Mouse (Mus musculus) CH12.LX (cell line): ENCODE data around the gene Rab20. TPM values are rescaled to one million over a fixed set of nuclear protein-coding genes. Genes with fewer than 3 reads are reported as not detected.

Experiments used
- DNase-seq: peaks from one replicate; pipeline ENCODE4 v3.0.0-alpha.2; 2013; ENCODE audit errors: extremely low read depth
- H3K27ac ChIP-seq: 2 replicates; pipeline ENCODE4 v1.5.1; 2012; ENCODE audit warnings: low read depth, mild to moderate bottlenecking, control low read depth, moderate library complexity; ENCODE audit not compliant: insufficient read depth
- H3K27me3 ChIP-seq: replicated peaks from 2 replicates; pipeline ENCODE3; 2012; ENCODE audit warnings: inconsistent platforms
- H3K36me3 ChIP-seq, 2 experiments: replicated peaks in 1 of 2; 2 replicates each; pipeline versions ENCODE3 to v1.6.1; 2012; ENCODE audit warnings: inconsistent platforms in 1 of 2, low read length in 1 of 2, mild to moderate bottlenecking in 1 of 2, mixed read lengths in 1 of 2, moderate library complexity in 1 of 2; ENCODE audit not compliant: control insufficient read depth in 1 of 2, insufficient read depth in 1 of 2
- H3K4me1 ChIP-seq, 2 experiments: 2 replicates each; pipeline ENCODE4 v1.6.1; 2012; ENCODE audit warnings: inconsistent platforms in 1 of 2, moderate library complexity in 1 of 2; ENCODE audit not compliant: insufficient read depth in 2 of 2, control insufficient read depth in 1 of 2
- H3K4me2 ChIP-seq: 2 replicates; pipeline ENCODE4 v1.6.1; 2012; ENCODE audit warnings: low read depth, mild to moderate bottlenecking, control low read depth; ENCODE audit not compliant: poor library complexity, insufficient read depth, severe bottlenecking
- H3K4me3 ChIP-seq, 3 experiments: fragments of 150-350 bp in 1 of 3; sonication (generic) in 1 of 3; replicated peaks in 1 of 3; 2 replicates each; pipeline versions ENCODE3 to v1.5.1; 2011 to 2012; ENCODE audit warnings: low read depth in 2 of 3, low read length in 2 of 3, mild to moderate bottlenecking in 2 of 3, moderate library complexity in 2 of 3, control low read depth in 1 of 3, improper control_type of control experiment in 1 of 3, inconsistent platforms in 1 of 3, mixed read lengths in 1 of 3; ENCODE audit not compliant: poor library complexity in 1 of 3
- H3K79me2 ChIP-seq: replicated peaks from 2 replicates; pipeline ENCODE4 v1.6.1; 2012; ENCODE audit warnings: mild to moderate bottlenecking, moderate library complexity; ENCODE audit not compliant: control insufficient read depth, poor library complexity, insufficient read depth, severe bottlenecking; ENCODE audit errors: extremely low read depth
- H3K9ac ChIP-seq: 2 replicates; pipeline ENCODE4 v1.6.1; 2012; ENCODE audit warnings: low read depth, mild to moderate bottlenecking, control low read depth, moderate library complexity; ENCODE audit not compliant: insufficient read depth
- H3K9me3 ChIP-seq: replicated peaks from 2 replicates; pipeline ENCODE3; 2012; ENCODE audit warnings: low read length, inconsistent platforms, mixed read lengths
- BHLHE40 ChIP-seq: IDR thresholded peaks from 2 replicates; pipeline ENCODE4 v1.6.1; 2011; ENCODE audit warnings: mild to moderate bottlenecking, low read depth, low read length, improper control_type of control experiment
- CTCF ChIP-seq, 2 experiments: IDR thresholded peaks in 1 of 2; conservative IDR thresholded peaks in 1 of 2; 2 replicates each; pipeline ENCODE4 v1.5.1; 2011 to 2012; ENCODE audit warnings: low read depth in 2 of 2, low read length in 2 of 2, improper control_type of control experiment in 1 of 2, inconsistent platforms in 1 of 2, mild to moderate bottlenecking in 1 of 2, moderate library complexity in 1 of 2
- ELF1 ChIP-seq: IDR thresholded peaks from 2 replicates; pipeline ENCODE4 v1.6.1; 2014; ENCODE audit warnings: low read depth, mild to moderate bottlenecking, inconsistent platforms, low read length, improper control_type of control experiment
- EP300 ChIP-seq: IDR thresholded peaks from 2 replicates; pipeline ENCODE4 v1.6.1; 2011; ENCODE audit warnings: low read length, improper control_type of control experiment
- ETS1 ChIP-seq: conservative IDR thresholded peaks from 2 replicates; pipeline ENCODE4 v1.6.1; 2012; ENCODE audit warnings: low read depth, mild to moderate bottlenecking, inconsistent platforms, low read length, improper control_type of control experiment, moderate library complexity
- IRF4 ChIP-seq: IDR thresholded peaks from 2 replicates; pipeline ENCODE4 v1.6.1; 2014; ENCODE audit warnings: low read depth, mild to moderate bottlenecking, inconsistent platforms, low read length, improper control_type of control experiment
- JUND ChIP-seq: conservative IDR thresholded peaks from 2 replicates; pipeline ENCODE4 v1.6.1; 2011; ENCODE audit warnings: low read depth, low read length, improper control_type of control experiment
- KAT2A ChIP-seq: IDR thresholded peaks from 2 replicates; pipeline ENCODE4 v1.6.1; 2012; ENCODE audit warnings: low read length, improper control_type of control experiment, inconsistent platforms; ENCODE audit not compliant: insufficient replicate concordance
- MAZ ChIP-seq: IDR thresholded peaks from 2 replicates; pipeline ENCODE4 v1.6.1; 2012; ENCODE audit warnings: low read depth, mild to moderate bottlenecking, inconsistent platforms, low read length, improper control_type of control experiment, moderate library complexity
- MXI1 ChIP-seq: IDR thresholded peaks from 2 replicates; pipeline ENCODE4 v1.6.1; 2011; ENCODE audit warnings: mild to moderate bottlenecking, low read depth, low read length, improper control_type of control experiment
- MYC ChIP-seq: IDR thresholded peaks from 2 replicates; pipeline ENCODE4 v1.6.1; 2011; ENCODE audit warnings: low read depth, mild to moderate bottlenecking, improper control_type of control experiment, low read length
- PAX5 ChIP-seq: IDR thresholded peaks from 2 replicates; pipeline ENCODE4 v1.6.1; 2012; ENCODE audit warnings: low read length, inconsistent platforms, mixed read lengths
- POLR2AphosphoS2 ChIP-seq: IDR thresholded peaks from 2 replicates; pipeline ENCODE4 v1.6.1; 2011; ENCODE audit warnings: low read depth, low read length, improper control_type of control experiment
- RAD21 ChIP-seq: IDR thresholded peaks from 2 replicates; pipeline ENCODE4 v1.6.1; 2011; ENCODE audit warnings: low read depth, mild to moderate bottlenecking, low read length, improper control_type of control experiment, moderate library complexity
- SMC3 ChIP-seq: IDR thresholded peaks from 2 replicates; pipeline ENCODE4 v1.6.1; 2011; ENCODE audit warnings: low read depth, low read length, improper control_type of control experiment
- TBP ChIP-seq: conservative IDR thresholded peaks from 2 replicates; pipeline ENCODE4 v1.6.1; 2011; ENCODE audit warnings: low read depth, low read length, improper control_type of control experiment
- UBTF ChIP-seq: IDR thresholded peaks from 2 replicates; pipeline ENCODE4 v1.6.1; 2012; ENCODE audit warnings: low read depth, mild to moderate bottlenecking, inconsistent platforms, low read length, improper control_type of control experiment, moderate library complexity
- USF1 ChIP-seq: IDR thresholded peaks from 2 replicates; pipeline ENCODE4 v1.6.1; 2014; ENCODE audit warnings: low read depth, mild to moderate bottlenecking, inconsistent platforms, low read length, improper control_type of control experiment
- ZMIZ1 ChIP-seq: IDR thresholded peaks from 2 replicates; pipeline ENCODE4 v1.6.1; 2012; ENCODE audit warnings: low read depth, mild to moderate bottlenecking, inconsistent platforms, low read length, improper control_type of control experiment
- ZNF384 ChIP-seq: IDR thresholded peaks from 2 replicates; pipeline ENCODE4 v1.6.1; 2012; ENCODE audit warnings: low read depth, low read length, improper control_type of control experiment, inconsistent platforms
- dilution Hi-C: fragments of 300-500 bp; cut with MboI; formaldehyde crosslinking; loops from 2 replicates; pipeline ENCODE4 v1.14.3; 2020; ENCODE audit warnings: low sequenced_read_pairs; ENCODE audit not compliant: extremely low pct_unique_long_range_greater_than_20kb, extremely low pct_ligation_motif_present
- in situ Hi-C: fragments of 300-500 bp; cut with MboI; formaldehyde crosslinking; loops from 3 replicates; pipeline ENCODE4 v1.14.3; 2019; ENCODE audit warnings: low sequenced_read_pairs, low pct_ligation_motif_present, low pct_unique_long_range_greater_than_20kb, mixed read lengths
- polyA plus RNA-seq: library from polyadenylated mRNA; unstranded; fragments of >175 nt; gene quantifications from 2 replicates; pipeline ENCODE4 v1.2.1, GENCODE M21; 2012; ENCODE audit warnings: low read depth; ENCODE audit not compliant: insufficient read length
- total RNA-seq, 2 experiments: library from RNA; depleted of rRNA; stranded (reverse); fragments of 300-350 nt in 1 of 2; fragments of >200 nt in 1 of 2; gene quantifications; 2 replicates each; pipeline ENCODE4 v1.2.3; 2012 to 2014

Gene Rab20
- total and polyA plus RNA-seq, 3 experiments, result 12.8 to 22.8 (median 18.2) TPM

DNA sequence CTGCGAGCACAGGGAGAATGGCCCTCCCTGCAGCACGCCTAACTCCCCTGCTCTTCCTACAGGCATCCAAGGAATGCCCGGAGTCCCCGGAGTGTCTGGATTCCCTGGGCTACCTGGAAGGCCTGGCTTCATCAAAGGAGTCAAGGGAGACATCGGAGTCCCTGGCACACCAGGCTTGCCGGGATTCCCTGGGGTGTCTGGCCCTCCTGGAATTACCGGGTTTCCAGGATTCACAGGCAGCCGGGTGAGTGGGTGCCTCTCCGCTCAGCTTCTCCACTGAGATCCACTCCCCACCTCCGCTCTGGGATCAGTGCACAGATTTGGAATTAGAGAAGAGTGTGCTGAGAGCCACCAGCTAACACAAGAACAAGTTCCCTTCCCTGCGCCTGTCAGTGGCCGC lies 40.6 kb downstream of the Rab20 start:
- no peaks in the 10 kb centered on the region for H3K79me2 ChIP-seq
- no peak overlapping the region for H3K4me2 ChIP-seq
- peaks cover 10 to 14% of the 10 kb centered on the region in 2 experiments for H3K4me1 ChIP-seq
- no peak overlapping the region for H3K4me3 ChIP-seq
- no peak overlapping the region for H3K27ac ChIP-seq
- H3K27me3 ChIP-seq, result peaks cover 44% of the 10 kb centered on the region
- no peaks in the 10 kb centered on the region for H3K36me3 ChIP-seq
- H3K9ac ChIP-seq, result no peak overlapping the region
- dilution Hi-C loops (no loop called here), in situ Hi-C loops (no loop called here)
- TF ChIP-seq KAT2A (no peak), POLR2AphosphoS2 (no peak), ELF1 (no peak), USF1 (no peak), JUND (no peak), EP300 (no peak), MXI1 (no peak), CTCF (conservative IDR thresholded peaks at IDR 0.05 in 1 of 2, IDR thresholded peaks at IDR 0.05 in 1 of 2; ENCODE audit: low read depth in 2 of 2, low read length in 2 of 2) (no peak), ZNF384 (no peak), IRF4 (no peak), PAX5 (no peak), MAZ (no peak), TBP (no peak), BHLHE40 (no peak), UBTF (no peak), ETS1 (no peak), ZMIZ1 (no peak), MYC (no peak)
- H3K9me3 ChIP-seq, result no peaks in the 10 kb centered on the region
- no peak for DNase-seq

- Histone ChIP-seq H3K9me3 (peaks cover 2% of the 10 kb centered on the region), H3K4me3 (no peak overlapping the region), H3K27me3 (peaks cover 31% of the 10 kb centered on the region), H3K79me2 (no peaks in the 10 kb centered on the region), H3K36me3 (no peaks in the 10 kb centered on the region), H3K9ac (no peak overlapping the region), H3K4me1 (no peaks in the 10 kb centered on the region), H3K4me2 (no peak overlapping the region), H3K27ac (no peak overlapping the region)
- in situ Hi-C loops (no loop called here), dilution Hi-C loops (no loop called here)
- peak; percentile 74 for TF ChIP-seq RAD21
- TF ChIP-seq EP300, result no peak
- no peak for TF ChIP-seq KAT2A
- TF ChIP-seq SMC3, result peak; percentile 73
- TF ChIP-seq CTCF (conservative IDR thresholded peaks at IDR 0.05 in 1 of 2, IDR thresholded peaks at IDR 0.05 in 1 of 2; ENCODE audit: low read depth in 2 of 2, low read length in 2 of 2), result peak; percentile 51 to 74; a peak in 3 of 4 replicates
- peak; percentile 44 for DNase-seq
Observed at GRCm38 (mm10) chr8:11430688-11431087, 47.8 kb downstream of the Rab20 start.
